Mouse (Mus musculus) lung, adult 2 months (tissue): Measurements from ENCODE around the gene Fxyd3.

Experiments
- CTCF ChIP-seq: fragments of 200-500 bp; IDR thresholded peaks from 2 replicates; pipeline ENCODE4 v1.5.1; 2011; ENCODE audit warnings: mild to moderate bottlenecking, low read length, control low read depth; ENCODE audit not compliant: insufficient read depth
- POLR2A ChIP-seq: fragments of 200-500 bp; IDR thresholded peaks from 2 replicates; pipeline ENCODE4 v1.6.1; 2011; ENCODE audit warnings: low read depth, mild to moderate bottlenecking, control low read depth, low read length, borderline replicate concordance; ENCODE audit errors: extremely low read depth

DNA sequence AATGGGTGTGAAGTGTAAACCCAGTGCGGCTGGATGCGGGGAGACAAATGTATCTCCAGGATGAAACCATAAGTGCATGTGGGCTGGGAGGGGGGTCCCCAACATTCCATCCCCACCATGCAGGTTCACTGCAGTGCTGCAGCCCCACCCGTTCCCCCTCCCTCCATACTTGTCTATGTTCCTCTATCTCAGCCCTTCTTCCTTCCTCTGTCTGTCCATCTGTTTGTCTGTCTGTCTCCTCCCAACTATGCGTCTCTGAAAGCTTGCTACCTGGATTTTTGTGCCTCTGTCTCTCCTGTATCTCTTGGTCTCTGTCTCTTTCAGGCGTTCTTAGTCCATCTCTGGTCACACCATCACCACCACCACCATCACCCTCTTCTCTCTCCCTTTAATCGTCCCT, 26.0 kb downstream of the Fxyd3 start:
- TF ChIP-seq CTCF (no peak), POLR2A (no peak)
